Mouse (Mus musculus) olfactory bulb, adult 2 months (tissue): ENCODE measurements around the gene Elovl2.

ENCODE experiments used
- CTCF ChIP-seq: fragments of 200-500 bp; IDR thresholded peaks from 2 replicates; pipeline ENCODE4 v1.5.1; 2012; ENCODE audit warnings: low read depth, mild to moderate bottlenecking, low read length, moderate library complexity; ENCODE audit not compliant: insufficient read depth
- POLR2A ChIP-seq: fragments of 200-500 bp; IDR thresholded peaks from 2 replicates; pipeline ENCODE4 v1.6.1; 2012; ENCODE audit warnings: mild to moderate bottlenecking, low read depth, low read length, moderate library complexity; ENCODE audit not compliant: insufficient read depth

DNA sequence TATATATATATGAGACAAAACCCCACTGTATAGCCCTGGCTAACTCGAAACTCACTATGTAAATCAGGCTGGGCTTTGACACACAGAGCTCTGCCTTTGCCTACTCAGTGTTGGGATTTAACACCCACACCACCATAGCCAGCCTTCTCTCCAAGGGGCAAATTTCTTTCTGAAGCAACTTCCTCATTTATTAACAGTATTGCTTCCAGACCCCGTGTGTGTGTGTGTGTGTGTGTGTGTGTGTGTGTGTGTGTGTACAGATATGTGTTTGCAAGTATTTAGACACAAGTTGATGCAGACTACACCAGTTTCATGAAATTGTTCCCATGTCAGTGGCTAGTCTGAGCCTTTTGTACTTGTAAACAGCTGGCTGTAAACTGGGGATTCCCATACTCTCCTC, 21.4 kb upstream of the Elovl2 start:
- TF ChIP-seq POLR2A (no peak), CTCF (no peak)
